11 mouse cellular contexts compared by ENCODE assay signal in genomic region chr1:166796931-166797330, GRCm38 (mm10).
DNase-seq lines count a peak whose midpoint lies in the region.
"Had no signal": no experiment of that assay in that cellular context is flagged by ENCODE, and none has a peak within 500 bp of the region (broad histone marks: within the 10 kb centered on the region; RNA-seq: fewer than 3 reads in every experiment).

No protein-coding gene starts in this region.

- DNase-seq in adrenal gland, postnatal 10 days: peak; percentile 53
- DNase-seq in adrenal gland, adult 8-10 months: no peak
- DNase-seq in layer of hippocampus, postnatal 14 days (ENCODE audit: low spot score in 2 of 2): peak; percentile 14 to 27
- no peak for DNase-seq in layer of hippocampus, adult 9-10 months (ENCODE audit: low spot score)
- DNase-seq in adrenal gland, postnatal 14 days: peak; percentile 54
- peak; percentile 53 for DNase-seq in cerebellum, adult 8-10 months
- DNase-seq in ovary, adult 18-20 months (ENCODE audit: low spot score): no peak
- no peak for DNase-seq in testis, postnatal 14 days (ENCODE audit: low spot score)
- DNase-seq: gastrocnemius, postnatal 36 days; lung, postnatal 10 days; thymus, adult 18-20 months had no signal

Comparison
In these comparisons a context has a peak if more than half of its experiments do, and no peak if none do; other contexts are left out.
1. DNase-seq: peak in adrenal gland, postnatal 10 days (single experiment), layer of hippocampus, postnatal 14 days (2 of 2), adrenal gland, postnatal 14 days (single experiment) and cerebellum, adult 8-10 months (single experiment); none in adrenal gland, adult 8-10 months (single experiment), layer of hippocampus, adult 9-10 months (single experiment), ovary, adult 18-20 months (single experiment) and testis, postnatal 14 days (single experiment).